Mouse (Mus musculus): ENCODE results near the gene Hdac1. TPM values are rescaled to one million over a fixed set of nuclear protein-coding genes. Genes with fewer than 3 reads are reported as not detected.

The Hdac1 gene
- polyA plus RNA-seq (2015; fragmentation: Nextera tagmentation; extraction: Ambion mirVana), result 200 and 207 TPM in 2 replicates

GRCm38 (mm10) chr4:129542592-129543141 is at the start of gene Hdac1:
Hdac1 (minus strand) TSS chr4:129542713.
- WGBS, result 2% methylated on average over 46 of the region's 46 CpGs
- H3K27me3 ChIP-seq, result no peaks in the 10 kb centered on the region
- H3K4me2 ChIP-seq (replicated peaks), result peak within 1 kb of the TSS; percentile 67
- peak within 1 kb of the TSS; percentile 79 for H3K9ac ChIP-seq
- H3K36me3 ChIP-seq, result peaks cover 5% of the 10 kb centered on the region
- peak; percentile 100 for ATAC-seq (ENCODE audit: insufficient number of reproducible peaks, low FRiP score, low TSS enrichment, low read depth)
- H3K27ac ChIP-seq (replicated peaks), result peak within 1 kb of the TSS; percentile 90
- H3K4me1 ChIP-seq, result peaks cover 10% of the 10 kb centered on the region
- H3K4me3 ChIP-seq (replicated peaks), result peak within 1 kb of the TSS; percentile 85
- no peaks in the 10 kb centered on the region for H3K9me3 ChIP-seq (replicated peaks)

DNA sequence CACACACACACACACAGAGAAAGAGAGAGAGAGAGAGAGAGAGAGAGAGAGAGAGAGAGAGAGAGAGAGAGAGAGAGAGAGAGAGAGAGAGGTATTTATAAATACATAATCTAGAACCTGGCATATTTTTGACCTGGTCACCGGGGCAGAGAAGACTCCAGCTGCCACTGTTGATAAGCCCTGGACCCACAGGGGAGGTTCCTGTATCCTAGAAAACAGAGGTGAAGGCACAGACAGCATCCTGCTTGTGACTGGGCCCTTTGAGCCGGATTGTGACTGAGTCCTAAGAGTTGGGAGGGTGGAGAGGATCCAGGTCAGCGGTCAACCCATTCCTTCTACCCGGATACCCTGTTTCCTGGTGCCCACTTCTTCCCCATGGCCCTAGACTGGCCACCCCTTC is 46.4 kb upstream of the Hdac1 start:
- peaks cover 8% of the 10 kb centered on the region; the same call in 1 of the 2 replicates for H3K4me1 ChIP-seq
- 82% methylated on average over 4 of the region's 4 CpGs for WGBS
- H3K4me3 ChIP-seq (replicated peaks), result no peak overlapping the region
- ATAC-seq (ENCODE audit: insufficient number of reproducible peaks, low FRiP score, low TSS enrichment, low read depth), result no peak
- H3K4me2 ChIP-seq (replicated peaks), result no peak overlapping the region
- H3K36me3 ChIP-seq, result peaks cover 35% of the 10 kb centered on the region
- H3K27ac ChIP-seq (replicated peaks), result no peak overlapping the region
- no peaks in the 10 kb centered on the region for H3K9me3 ChIP-seq (replicated peaks)
- H3K27me3 ChIP-seq, result no peaks in the 10 kb centered on the region
- no peak overlapping the region for H3K9ac ChIP-seq

DNA sequence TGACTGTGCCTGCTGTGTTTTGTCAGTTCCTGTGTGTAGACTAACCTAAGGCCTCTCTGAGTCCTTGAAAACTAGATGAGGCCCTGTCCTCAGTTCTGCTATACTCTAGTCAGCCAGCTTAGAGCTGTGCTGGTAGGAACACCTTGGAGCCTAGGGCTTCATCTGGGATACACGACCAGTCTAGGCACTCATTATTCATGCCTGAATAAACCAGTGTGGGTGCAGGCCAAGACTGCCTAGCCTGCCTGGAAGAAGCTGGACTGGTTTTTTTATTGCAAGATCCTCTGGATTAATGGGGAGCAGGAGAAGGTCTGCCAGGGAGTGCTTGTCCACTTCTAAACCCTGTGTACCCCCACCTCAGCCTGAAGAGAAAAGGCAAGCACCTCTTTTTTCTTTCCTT is 44.4 kb upstream of the Hdac1 start:
- Histone ChIP-seq H3K4me2 (replicated peaks) (no peak overlapping the region), H3K4me3 (replicated peaks) (no peak overlapping the region), H3K4me1 (peaks cover 8% of the 10 kb centered on the region; the same call in 1 of the 2 replicates), H3K27ac (replicated peaks) (no peak overlapping the region), H3K9ac (no peak overlapping the region), H3K27me3 (no peaks in the 10 kb centered on the region), H3K36me3 (peaks cover 18% of the 10 kb centered on the region), H3K9me3 (replicated peaks) (no peaks in the 10 kb centered on the region)
- no peak for ATAC-seq (ENCODE audit: insufficient number of reproducible peaks, low FRiP score, low TSS enrichment, low read depth)
- WGBS, result 56% methylated on average over 1 of the region's 1 CpGs

DNA sequence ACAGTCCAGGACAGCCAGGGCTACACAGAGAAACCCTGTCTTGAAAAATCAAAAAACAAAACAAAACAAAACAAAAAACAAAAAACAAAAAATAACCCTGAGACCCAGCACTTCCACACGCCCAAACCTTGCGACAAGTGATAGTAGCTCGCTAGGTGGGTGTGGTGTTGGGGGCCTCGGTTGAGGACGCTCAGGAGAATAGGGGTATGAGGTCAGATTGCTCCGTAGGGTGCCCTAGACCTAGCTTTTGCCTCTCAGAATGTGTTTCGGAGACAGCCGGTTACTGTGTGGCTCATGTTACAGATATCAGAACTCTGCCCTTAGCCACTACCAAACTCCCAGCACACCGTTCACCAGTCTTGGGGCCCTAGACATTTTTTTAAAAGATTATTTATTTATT is 43.3 kb upstream of the Hdac1 start:
- no peak for ATAC-seq (ENCODE audit: insufficient number of reproducible peaks, low FRiP score, low TSS enrichment, low read depth)
- WGBS, result 69% methylated on average over 9 of the region's 9 CpGs

DNA sequence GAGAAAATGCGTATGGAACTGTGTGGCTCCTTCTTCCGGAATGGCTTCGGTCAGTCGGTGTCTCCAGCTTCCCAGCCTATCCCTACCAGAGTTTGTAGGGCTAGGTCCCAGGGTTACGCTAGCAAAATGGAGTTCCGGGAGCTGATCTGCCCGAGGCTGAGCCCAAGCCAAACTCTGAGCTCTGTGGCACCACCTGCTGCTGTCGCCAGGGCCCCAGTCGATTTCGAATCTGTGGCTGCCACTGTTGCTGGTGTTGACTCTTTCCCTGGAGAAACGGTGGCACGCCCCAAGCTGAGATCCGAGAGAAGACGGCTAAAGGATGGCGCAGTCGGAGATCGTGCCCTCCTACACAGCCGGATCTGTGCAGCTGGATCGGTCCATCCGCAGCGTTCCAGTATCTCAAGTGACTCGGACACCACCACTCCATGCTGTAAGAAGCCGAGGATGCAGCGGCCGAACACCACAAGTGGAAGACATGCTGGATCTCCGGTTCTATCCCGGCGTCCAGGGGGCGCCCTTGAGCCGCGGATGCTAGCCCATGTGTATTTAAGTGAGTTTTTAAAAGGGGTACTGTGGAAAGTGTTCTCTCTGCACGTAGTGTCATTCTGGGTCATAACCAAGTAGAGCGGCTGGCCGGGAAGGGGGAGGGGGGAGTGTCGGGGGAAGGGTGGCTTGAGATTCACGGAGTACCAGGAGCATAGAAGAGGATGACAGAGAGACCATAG is 42.5 kb upstream of the Hdac1 start:
- Histone ChIP-seq H3K4me3 (replicated peaks) (peak overlapping the region; percentile 50), H3K4me2 (replicated peaks) (peak overlapping the region; percentile 72), H3K36me3 (no peaks in the 10 kb centered on the region), H3K9me3 (replicated peaks) (no peaks in the 10 kb centered on the region), H3K27ac (replicated peaks) (peak overlapping the region; percentile 58; the same call in 1 of the 2 replicates), H3K27me3 (no peaks in the 10 kb centered on the region), H3K9ac (peak overlapping the region; percentile 33), H3K4me1 (peaks cover 8% of the 10 kb centered on the region; the same call in 1 of the 2 replicates)
- WGBS, result under 1% methylated on average over 36 of the region's 36 CpGs
- peak; percentile 64 for ATAC-seq (ENCODE audit: insufficient number of reproducible peaks, low FRiP score, low TSS enrichment, low read depth)

More for the DNA sequence above, 43.3 kb upstream of the Hdac1 start:
- Histone ChIP-seq H3K27me3 (no peaks in the 10 kb centered on the region), H3K4me1 (peaks cover 8% of the 10 kb centered on the region; the same call in 1 of the 2 replicates), H3K9ac (no peak overlapping the region), H3K4me3 (replicated peaks) (peak overlapping the region; percentile 50; the same call in 1 of the 2 replicates), H3K4me2 (replicated peaks) (peak overlapping the region; percentile 72), H3K36me3 (peaks cover 6% of the 10 kb centered on the region), H3K27ac (replicated peaks) (0 out of 2 replicates have a peak overlapping the region, but pooled peaks have one; percentile 58), H3K9me3 (replicated peaks) (no peaks in the 10 kb centered on the region)

GRCm38 (mm10) chr4:129584370-129584769 is 41.9 kb upstream of the Hdac1 start:
- WGBS, result 71% methylated on average over 1 of the region's 1 CpGs
- no peak for ATAC-seq (ENCODE audit: insufficient number of reproducible peaks, low FRiP score, low TSS enrichment, low read depth)
- Histone ChIP-seq H3K9ac (no peak overlapping the region), H3K4me1 (peaks cover 8% of the 10 kb centered on the region; the same call in 1 of the 2 replicates), H3K27ac (replicated peaks) (peak overlapping the region; percentile 58; the same call in 1 of the 2 replicates), H3K4me2 (replicated peaks) (peak overlapping the region; percentile 72), H3K27me3 (no peaks in the 10 kb centered on the region), H3K9me3 (replicated peaks) (no peaks in the 10 kb centered on the region), H3K4me3 (replicated peaks) (peak overlapping the region; percentile 50), H3K36me3 (no peaks in the 10 kb centered on the region)

DNA sequence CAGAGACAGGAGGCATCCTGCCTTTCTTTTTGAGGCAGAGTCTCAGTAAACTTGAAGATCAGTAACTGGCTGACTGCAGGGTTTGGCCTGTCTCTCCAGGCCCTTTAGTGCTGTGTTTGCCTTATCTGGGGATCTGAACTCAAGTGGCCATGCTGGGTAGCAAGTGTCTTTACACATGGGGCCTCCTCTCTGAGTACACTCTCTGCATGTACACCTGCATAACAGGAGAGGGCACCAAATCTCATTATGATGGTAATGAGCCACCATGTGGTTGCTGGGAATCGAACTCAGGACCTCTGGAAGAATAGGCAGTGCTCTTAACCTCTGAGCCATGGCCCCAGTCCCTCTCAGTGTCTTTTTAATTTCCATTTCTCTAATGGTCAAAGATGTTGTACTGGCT is 39.7 kb upstream of the Hdac1 start:
- H3K9me3 ChIP-seq (replicated peaks), result no peaks in the 10 kb centered on the region
- no peaks in the 10 kb centered on the region for H3K36me3 ChIP-seq
- H3K4me1 ChIP-seq, result peaks cover 8% of the 10 kb centered on the region; the same call in 1 of the 2 replicates
- H3K4me2 ChIP-seq (replicated peaks), result no peak overlapping the region
- H3K27ac ChIP-seq (replicated peaks), result no peak overlapping the region
- no peak overlapping the region for H3K4me3 ChIP-seq (replicated peaks)
- no peaks in the 10 kb centered on the region for H3K27me3 ChIP-seq
- no peak overlapping the region for H3K9ac ChIP-seq
- WGBS, result 73% methylated on average over 1 of the region's 1 CpGs
- no peak for ATAC-seq (ENCODE audit: insufficient number of reproducible peaks, low FRiP score, low TSS enrichment, low read depth)

DNA sequence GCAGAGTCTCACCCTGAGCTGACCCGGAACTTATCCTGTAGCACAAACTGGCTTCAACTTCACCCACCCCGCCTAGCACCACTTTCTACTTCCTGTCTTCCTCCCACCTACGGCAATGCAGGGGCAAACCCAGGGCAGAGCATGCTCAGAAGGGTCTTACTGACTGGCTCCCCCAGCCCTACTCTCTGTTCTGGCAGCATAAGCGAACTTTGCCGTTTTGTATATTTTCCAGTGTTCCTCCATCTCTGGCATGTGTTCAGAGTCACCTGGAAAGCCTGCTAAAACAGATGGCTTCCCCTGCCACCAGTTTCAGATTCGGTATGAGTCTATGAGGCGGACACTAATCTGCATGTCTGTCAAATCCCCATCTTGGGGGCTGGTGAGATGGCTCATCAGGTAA is 37.8 kb upstream of the Hdac1 start:
- Histone ChIP-seq H3K4me1 (peaks cover 8% of the 10 kb centered on the region; the same call in 1 of the 2 replicates), H3K4me2 (replicated peaks) (no peak overlapping the region), H3K27me3 (no peaks in the 10 kb centered on the region), H3K9me3 (replicated peaks) (no peaks in the 10 kb centered on the region), H3K36me3 (no peaks in the 10 kb centered on the region), H3K27ac (replicated peaks) (no peak overlapping the region), H3K9ac (no peak overlapping the region), H3K4me3 (replicated peaks) (no peak overlapping the region)
- 54% methylated on average over 7 of the region's 7 CpGs for WGBS
- ATAC-seq (ENCODE audit: insufficient number of reproducible peaks, low FRiP score, low TSS enrichment, low read depth), result no peak

DNA sequence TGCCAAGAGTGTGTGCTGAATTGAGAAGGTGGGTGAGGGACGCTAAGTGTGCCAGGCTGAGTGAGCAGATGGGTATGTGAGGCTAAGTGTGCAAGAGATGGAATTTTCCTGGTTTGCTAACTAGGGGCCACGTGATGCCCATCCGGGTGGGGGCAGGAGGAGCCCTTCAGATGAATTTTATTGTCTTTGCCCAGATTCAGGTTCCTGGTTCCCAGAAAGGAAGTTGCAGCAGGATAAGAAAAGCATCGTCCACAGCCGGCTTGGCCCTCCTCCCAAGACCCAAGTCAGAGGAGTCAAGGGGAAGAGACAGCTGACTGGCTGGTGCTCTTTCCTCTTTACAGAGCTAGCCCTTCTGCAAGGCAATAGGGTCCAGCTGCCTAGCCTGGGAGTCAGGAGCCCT is 36.0 kb upstream of the Hdac1 start, which contains the start of gene Fam167b:
Fam167b (minus strand) TSS at position 84 of the 400 bp plus-strand sequence.
- Histone ChIP-seq H3K9ac (no peak within 1 kb of the TSS), H3K9me3 (replicated peaks) (no peaks in the 10 kb centered on the region), H3K27me3 (no peaks in the 10 kb centered on the region), H3K4me2 (replicated peaks) (peak within 1 kb of the TSS; percentile 6; the same call in 1 of the 2 replicates), H3K27ac (replicated peaks) (0 out of 2 replicates have a peak within 1 kb of the TSS, but pooled peaks have one; percentile 22), H3K36me3 (no peaks in the 10 kb centered on the region), H3K4me3 (replicated peaks) (no peak within 1 kb of the TSS), H3K4me1 (no peaks in the 10 kb centered on the region)
- no peak for ATAC-seq (ENCODE audit: insufficient number of reproducible peaks, low FRiP score, low TSS enrichment, low read depth)
- WGBS, result 86% methylated on average over 5 of the region's 5 CpGs

GRCm38 (mm10) chr4:129577688-129578087 is 35.2 kb upstream of the Hdac1 start:
- WGBS, result 79% methylated on average over 7 of the region's 7 CpGs
- H3K36me3 ChIP-seq, result no peaks in the 10 kb centered on the region
- H3K4me2 ChIP-seq (replicated peaks), result no peak overlapping the region
- no peaks in the 10 kb centered on the region for H3K27me3 ChIP-seq
- H3K9me3 ChIP-seq (replicated peaks), result no peaks in the 10 kb centered on the region
- H3K27ac ChIP-seq (replicated peaks), result no peak overlapping the region
- ATAC-seq (ENCODE audit: insufficient number of reproducible peaks, low FRiP score, low TSS enrichment, low read depth), result no peak
- H3K4me1 ChIP-seq, result no peaks in the 10 kb centered on the region
- H3K4me3 ChIP-seq (replicated peaks), result no peak overlapping the region
- no peak overlapping the region for H3K9ac ChIP-seq

DNA sequence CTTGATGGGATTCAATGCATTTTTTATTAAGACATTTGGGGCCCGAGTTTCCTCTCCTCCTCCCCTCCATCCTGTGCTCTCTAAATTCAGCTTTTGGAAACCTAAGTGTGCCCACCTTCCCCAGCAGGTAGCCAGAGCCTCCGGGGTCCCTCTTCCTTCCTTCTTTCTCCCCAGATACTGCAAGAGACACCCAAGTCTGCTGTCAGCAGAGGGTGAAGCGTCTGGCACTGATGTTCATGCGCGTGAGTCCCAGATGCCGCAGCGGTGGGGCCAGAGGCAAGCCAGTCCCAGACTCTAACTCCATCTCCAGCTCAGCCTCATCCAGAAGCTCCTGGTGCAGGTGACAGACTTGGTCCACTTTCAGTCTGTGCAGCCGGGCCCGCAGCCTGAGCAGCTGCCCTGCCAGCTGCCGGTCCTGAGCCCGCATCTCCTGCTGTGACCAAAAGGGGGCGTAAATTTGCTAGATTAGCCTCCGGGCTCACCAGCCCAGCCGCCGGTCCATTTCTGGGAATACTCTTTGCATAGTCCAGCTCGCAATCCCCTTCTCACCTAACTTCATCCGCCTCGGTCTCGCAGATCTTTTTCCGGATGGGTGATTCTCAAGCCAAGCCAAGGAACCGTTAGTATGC is 34.5 kb upstream of the Hdac1 start:
- Histone ChIP-seq H3K9ac (no peak overlapping the region), H3K27ac (replicated peaks) (no peak overlapping the region), H3K4me1 (no peaks in the 10 kb centered on the region), H3K4me3 (replicated peaks) (no peak overlapping the region), H3K27me3 (no peaks in the 10 kb centered on the region), H3K36me3 (no peaks in the 10 kb centered on the region), H3K4me2 (replicated peaks) (peak overlapping the region; percentile 6; the same call in 1 of the 2 replicates), H3K9me3 (replicated peaks) (no peaks in the 10 kb centered on the region)
- no peak for ATAC-seq (ENCODE audit: insufficient number of reproducible peaks, low FRiP score, low TSS enrichment, low read depth)
- 28% methylated on average over 21 of the region's 21 CpGs for WGBS

Measured in embryonic facial prominence, embryonic 15.5 days (tissue).